Mouse (Mus musculus): ENCODE measurements around the gene Frmd4b. TPM values are rescaled to one million over a fixed set of nuclear protein-coding genes. Genes with fewer than 3 reads are reported as not detected.

Frmd4b gene
- polyA plus RNA-seq, 1 experiment from 2014 or later: 39.4 TPM

DNA sequence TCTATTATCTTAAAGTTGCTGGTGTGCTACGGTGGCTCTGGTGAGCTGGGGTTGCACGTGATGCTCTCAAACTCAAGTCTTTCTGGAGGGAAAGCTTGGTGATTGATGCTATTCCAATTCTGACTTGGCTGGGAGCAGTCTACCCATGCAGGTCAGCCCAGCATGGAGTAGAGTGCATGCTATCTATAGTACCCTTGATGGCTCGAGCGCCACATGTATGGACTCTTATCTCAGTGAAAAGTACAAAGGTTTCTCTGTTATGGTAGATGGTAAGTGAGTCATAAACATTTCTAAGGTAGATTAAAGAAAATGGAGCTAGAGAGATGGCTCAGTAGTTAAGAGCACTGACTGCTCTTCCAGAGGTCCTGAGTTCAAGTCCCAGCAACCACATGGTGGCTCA lies 374.8 kb downstream of the Frmd4b start:
- Histone ChIP-seq H3K4me2 (no peak overlapping the region), H3K27ac (no peak overlapping the region), H3K27me3 (no peaks in the 10 kb centered on the region), H3K9ac (no peak overlapping the region), H3K4me1 (no peaks in the 10 kb centered on the region), H3K36me3 (replicated peaks) (no peaks in the 10 kb centered on the region), H3K4me3 (replicated peaks) (no peak overlapping the region), H3K9me3 (0 out of 2 replicates have a peak, but pooled peaks cover 4% of the 10 kb centered on the region)
- no peak for ATAC-seq (ENCODE audit: low FRiP score)
- WGBS: 92% methylated on average over 4 of the region's 4 CpGs

GRCm38 (mm10) chr6:97240092-97240491 lies 377.2 kb downstream of the Frmd4b start:
- Histone ChIP-seq H3K4me3 (replicated peaks) (no peak overlapping the region), H3K27me3 (no peaks in the 10 kb centered on the region), H3K9ac (no peak overlapping the region), H3K4me1 (no peaks in the 10 kb centered on the region), H3K27ac (no peak overlapping the region), H3K9me3 (0 out of 2 replicates have a peak, but pooled peaks cover 4% of the 10 kb centered on the region), H3K36me3 (replicated peaks) (no peaks in the 10 kb centered on the region), H3K4me2 (no peak overlapping the region)
- WGBS: 84% methylated on average over 5 of the region's 5 CpGs
- ATAC-seq (ENCODE audit: low FRiP score): no peak

DNA sequence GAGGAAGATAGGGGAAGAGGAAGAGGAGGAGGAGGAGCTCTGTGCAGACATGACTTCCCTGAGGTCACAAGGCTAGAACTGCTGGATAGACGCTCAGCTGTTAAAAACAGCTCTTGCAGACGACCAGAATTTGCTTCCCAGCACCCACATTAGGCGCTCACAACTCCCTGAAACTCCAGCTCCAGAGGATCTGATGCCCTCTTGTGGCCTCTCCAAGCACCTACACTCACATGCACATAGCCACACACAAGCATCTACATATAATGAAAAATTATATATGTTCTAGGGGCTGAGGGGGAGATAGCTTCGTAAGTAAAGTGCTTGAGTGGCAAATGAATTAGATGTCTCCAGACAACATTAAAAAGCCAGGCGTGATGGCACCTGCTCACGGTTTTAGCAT lies 378.0 kb downstream of the Frmd4b start:
- Histone ChIP-seq H3K9ac (no peak overlapping the region), H3K4me1 (no peaks in the 10 kb centered on the region), H3K4me3 (replicated peaks) (no peak overlapping the region), H3K4me2 (no peak overlapping the region), H3K27ac (no peak overlapping the region), H3K27me3 (no peaks in the 10 kb centered on the region), H3K36me3 (replicated peaks) (no peaks in the 10 kb centered on the region; the same call in 1 of the 2 replicates), H3K9me3 (0 out of 2 replicates have a peak, but pooled peaks cover 4% of the 10 kb centered on the region)
- ATAC-seq (ENCODE audit: low FRiP score): no peak
- WGBS: 91% methylated on average over 6 of the region's 6 CpGs

Other genes with a start within 250 kb of the Frmd4b start
- gene Mitf, start 189.5 kb upstream of the Frmd4b start, polyA plus RNA-seq (2016; fragmentation: Nextera tagmentation; extraction: Ambion mirVana): 0.76 and 1.0 TPM in 2 replicates